Mouse (Mus musculus) ES-E14 (cell line): ENCODE measurements around the gene Tmem233. TPM values are rescaled to one million over a fixed set of nuclear protein-coding genes. Genes with fewer than 3 reads are reported as not detected.

ENCODE experiments used
- DNase-seq: peaks from one replicate; pipeline ENCODE4 v3.0.0-alpha.2; 2013; ENCODE audit warnings: low read depth, low spot score
- H3K27ac ChIP-seq: 2 replicates; pipeline ENCODE4 v1.5.1; 2012; ENCODE audit warnings: low read depth, mild to moderate bottlenecking, low read length, moderate library complexity, mixed read lengths; ENCODE audit not compliant: poor library complexity, insufficient read depth, severe bottlenecking
- H3K36me3 ChIP-seq: 2 replicates; pipeline ENCODE4 v1.6.1; 2012; ENCODE audit warnings: mild to moderate bottlenecking, low read length, moderate library complexity, mixed read lengths; ENCODE audit not compliant: control insufficient read depth, poor library complexity, insufficient read depth, severe bottlenecking
- H3K4me1 ChIP-seq, 2 experiments: fragments of 150-350 bp in 1 of 2; sonication (generic) in 1 of 2; 2 replicates each; pipeline ENCODE4 v1.6.1; 2012; ENCODE audit warnings: low read length in 2 of 2, mild to moderate bottlenecking in 1 of 2, mixed read lengths in 1 of 2; ENCODE audit not compliant: control insufficient read depth in 2 of 2, insufficient read depth in 2 of 2, poor library complexity in 1 of 2
- H3K4me3 ChIP-seq, 2 experiments: fragments of 150-350 bp in 1 of 2; sonication (generic) in 1 of 2; 2 replicates each; pipeline ENCODE4 v1.5.1; 2012; ENCODE audit warnings: low read length in 2 of 2, low read depth in 1 of 2, mild to moderate bottlenecking in 1 of 2, mixed read lengths in 1 of 2; ENCODE audit not compliant: insufficient read depth in 1 of 2, poor library complexity in 1 of 2, severe bottlenecking in 1 of 2
- H3K9ac ChIP-seq: 2 replicates; pipeline ENCODE4 v1.6.1; 2012; ENCODE audit warnings: low read depth, mild to moderate bottlenecking, low read length, mixed read lengths; ENCODE audit not compliant: poor library complexity, insufficient read depth, severe bottlenecking
- H3K9me3 ChIP-seq: fragments of 150-350 bp; sonication (generic); 2 replicates; pipeline ENCODE4 v1.6.1; 2012; ENCODE audit warnings: low read depth, mild to moderate bottlenecking, low read length; ENCODE audit not compliant: control insufficient read depth, insufficient read depth
- CHD2 ChIP-seq: IDR thresholded peaks from 2 replicates; pipeline ENCODE4 v1.6.1; 2014; ENCODE audit warnings: mild to moderate bottlenecking, low read depth, low read length, inconsistent platforms
- HCFC1 ChIP-seq: IDR thresholded peaks from 2 replicates; pipeline ENCODE4 v1.6.1; 2012; ENCODE audit warnings: low read length, inconsistent platforms, borderline replicate concordance; ENCODE audit not compliant: insufficient read depth
- MAFK ChIP-seq: IDR thresholded peaks from 2 replicates; pipeline ENCODE4 v1.6.1; 2014; ENCODE audit warnings: mild to moderate bottlenecking, low read depth, low read length, inconsistent platforms; ENCODE audit not compliant: insufficient read depth
- ZC3H11A ChIP-seq: IDR thresholded peaks from 2 replicates; pipeline ENCODE4 v1.6.1; 2012; ENCODE audit warnings: low read depth, mild to moderate bottlenecking, inconsistent platforms, low read length, borderline replicate concordance
- ZNF384 ChIP-seq: IDR thresholded peaks from 2 replicates; pipeline ENCODE4 v1.6.1; 2012; ENCODE audit warnings: low read depth, low read length, inconsistent platforms
- in situ Hi-C, 2 experiments: fragments of 600-800 bp; cut with MboI; formaldehyde crosslinking; loops; one replicate each; pipeline ENCODE4 v1.15.1; 2025; ENCODE audit warnings: low sequenced_read_pairs in 2 of 2, inconsistent platforms in 1 of 2; ENCODE audit not compliant: unreplicated experiment in 2 of 2
- total RNA-seq: library from RNA; depleted of rRNA; stranded (reverse); fragments of 300-350 nt; gene quantifications from 2 replicates; pipeline ENCODE4 v1.2.3, GENCODE M21; 2012

The Tmem233 gene
- total RNA-seq, 1 experiment, result not detected

- Histone ChIP-seq H3K27ac (no peak overlapping the region), H3K4me3 (no peak overlapping the region), H3K36me3 (no peaks in the 10 kb centered on the region), H3K9me3 (no peaks in the 10 kb centered on the region), H3K9ac (no peak overlapping the region), H3K4me1 (peaks cover 5 to 16% of the 10 kb centered on the region in 2 experiments; a peak in 3 of 4 replicates)
- DNase-seq, result no peak
- in situ Hi-C loops, result no loop called here
- TF ChIP-seq ZC3H11A (no peak), CHD2 (no peak), ZNF384 (no peak)
These were observed 54.0 kb downstream of the Tmem233 start for GRCm38 (mm10) chr5:116029071-116029470.

DNA sequence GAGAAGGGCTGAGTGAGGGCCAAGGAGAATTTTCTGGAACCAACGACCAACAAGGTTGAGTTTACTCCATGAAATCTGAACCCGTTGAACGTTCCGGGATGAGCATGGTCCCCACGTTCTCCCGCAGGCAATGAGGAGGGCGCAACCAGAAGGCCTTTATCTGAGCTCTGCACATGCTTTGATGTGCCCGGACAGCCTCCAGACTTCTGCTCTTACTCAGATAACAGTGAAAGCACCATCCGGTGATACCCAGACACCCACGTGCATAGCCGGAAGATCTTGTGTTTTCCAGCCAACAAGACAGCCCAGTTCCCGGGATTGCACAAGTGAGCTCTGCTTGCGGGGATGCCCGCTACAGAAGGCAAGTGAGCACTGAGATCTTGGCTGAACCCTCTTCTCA is 56.5 kb downstream of the Tmem233 start:
- TF ChIP-seq ZNF384 (no peak), HCFC1 (no peak)
- Histone ChIP-seq H3K9me3 (no peaks in the 10 kb centered on the region), H3K9ac (no peak overlapping the region), H3K4me1 (peaks cover 5 to 24% of the 10 kb centered on the region in 2 experiments; a peak in 3 of 4 replicates), H3K36me3 (peaks cover 4% of the 10 kb centered on the region; the same call in 1 of the 2 replicates), H3K4me3 (no peak overlapping the region), H3K27ac (no peak overlapping the region)
- in situ Hi-C loops, result no loop called here
- DNase-seq, result no peak

GRCm38 (mm10) chr5:116026107-116026506 is 56.9 kb downstream of the Tmem233 start:
- no peak for DNase-seq
- TF ChIP-seq MAFK (no peak), ZNF384 (no peak), ZC3H11A (no peak), CHD2 (no peak), HCFC1 (no peak)

DNA sequence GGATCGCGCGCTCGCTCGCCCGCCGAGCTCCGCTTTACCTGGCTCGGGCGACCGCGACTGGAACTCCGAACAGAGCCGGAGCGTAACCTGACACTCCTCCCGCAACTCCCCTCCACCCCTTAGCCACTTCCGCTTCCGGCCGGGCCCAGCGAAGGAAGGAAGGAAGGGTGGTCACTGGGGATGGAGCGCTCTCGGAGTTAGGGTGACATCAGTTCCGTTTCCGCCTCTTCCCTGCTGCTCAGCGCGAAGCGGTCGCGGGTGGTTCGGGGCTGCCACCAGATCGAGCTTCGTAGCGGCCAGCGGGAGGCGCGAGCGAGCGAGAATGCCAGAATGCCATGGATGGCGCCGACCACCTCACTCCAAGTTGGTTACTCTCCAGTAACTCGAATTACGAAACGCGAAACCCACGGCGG is 58.7 kb downstream of the Tmem233 start, which contains the start of gene Prkab1:
Prkab1 (minus strand) TSS at position 182 of the 413 bp plus-strand sequence.
- no peaks in the 10 kb centered on the region for H3K9me3 ChIP-seq
- H3K9ac ChIP-seq, result peak within 1 kb of the TSS; percentile 90
- in situ Hi-C loops, result no loop called here
- peak within 1 kb of the TSS; percentile 80 for H3K27ac ChIP-seq
- peaks cover 24% of the 10 kb centered on the region for H3K36me3 ChIP-seq
- peaks cover 5 to 18% of the 10 kb centered on the region in 2 experiments; a peak in 3 of 4 replicates for H3K4me1 ChIP-seq
- H3K4me3 ChIP-seq, result peak within 1 kb of the TSS; percentile 72 to 82
- peak; percentile 94 for DNase-seq
- no peak for TF ChIP-seq MAFK
- no peak for TF ChIP-seq ZC3H11A
- TF ChIP-seq HCFC1, result peak; percentile 73; the same call in 1 of the 2 replicates
- TF ChIP-seq ZNF384, result no peak

More at GRCm38 (mm10) chr5:116026107-116026506, 56.9 kb downstream of the Tmem233 start:
- no peak overlapping the region for H3K27ac ChIP-seq
- H3K36me3 ChIP-seq, result peaks cover 8% of the 10 kb centered on the region; the same call in 1 of the 2 replicates
- no peak overlapping the region for H3K9ac ChIP-seq
- H3K4me3 ChIP-seq, result no peak overlapping the region
- in situ Hi-C loops, result no loop called here
- no peaks in the 10 kb centered on the region for H3K9me3 ChIP-seq
- H3K4me1 ChIP-seq, result peaks cover 5 to 24% of the 10 kb centered on the region in 2 experiments; a peak in 3 of 4 replicates

DNA sequence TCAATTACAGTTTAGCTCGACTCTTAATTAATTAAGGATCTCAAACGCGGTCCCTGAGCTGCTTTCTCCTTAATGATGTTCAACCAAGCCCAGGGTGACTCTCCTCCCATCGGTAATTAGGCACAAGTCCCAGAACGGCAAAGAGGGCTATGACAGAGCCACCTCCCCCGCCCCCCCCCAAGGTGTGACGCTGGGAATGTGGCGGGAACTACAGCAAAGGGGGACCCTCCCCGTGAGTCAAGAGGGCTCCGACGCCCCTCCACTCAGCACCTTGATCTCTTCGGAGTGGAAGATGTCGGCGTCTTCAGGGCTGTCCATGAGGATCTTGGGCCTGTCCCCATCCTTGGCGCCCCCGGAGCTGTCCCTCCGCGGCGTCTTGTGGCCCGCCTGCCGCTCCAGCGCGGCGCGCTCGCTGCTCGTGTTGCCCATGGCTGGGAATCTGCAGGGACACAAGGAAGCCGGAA is 59.2 kb downstream of the Tmem233 start:
- DNase-seq, result no peak
- in situ Hi-C loops, result no loop called here
- peaks cover 5 to 14% of the 10 kb centered on the region in 2 experiments; a peak in 3 of 4 replicates for H3K4me1 ChIP-seq
- H3K36me3 ChIP-seq, result peaks cover 27% of the 10 kb centered on the region
- TF ChIP-seq ZNF384, result no peak
- TF ChIP-seq MAFK, result no peak
- no peak for TF ChIP-seq CHD2
- TF ChIP-seq HCFC1, result no peak
- no peak for TF ChIP-seq ZC3H11A
- peak overlapping the region; percentile 72 to 82 for H3K4me3 ChIP-seq
- H3K27ac ChIP-seq, result peak overlapping the region; percentile 35; the same call in 1 of the 2 replicates
- peak overlapping the region; percentile 90 for H3K9ac ChIP-seq
- H3K9me3 ChIP-seq, result no peaks in the 10 kb centered on the region
